Mouse (Mus musculus): ENCODE measurements at regions not wholly inside any gene's neighbourhood (a gene's known extent, or its start where the extent isn't known, plus 50 kb on each side); places are given as distances from the start of the nearest gene placed in this dataset.
A peak's percentile ranks its signal among the peaks of the same experiment; 100 is the strongest.

DNA sequence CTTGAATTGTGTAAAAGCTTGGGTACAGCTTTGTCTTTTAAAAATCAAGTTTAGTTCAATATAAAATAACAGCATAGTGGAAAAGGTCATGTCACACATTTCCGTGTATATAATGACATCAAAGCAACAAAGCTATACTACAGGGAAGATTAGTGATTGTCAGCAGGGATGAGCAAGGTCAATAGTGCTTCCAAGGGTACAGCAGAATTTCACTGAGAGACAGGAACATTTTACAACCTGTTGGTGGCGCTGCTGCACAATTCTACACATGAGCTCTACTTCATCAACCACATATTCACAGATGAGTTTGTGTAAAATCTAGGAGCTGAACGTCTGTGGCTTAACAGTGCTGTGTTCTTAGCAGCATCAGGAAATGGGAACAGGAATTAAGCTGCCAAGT is 74.3 kb upstream of the A2m start:
- H3K27ac ChIP-seq (ENCODE audit: insufficient read depth, low read length), result no peak overlapping the region
- TF ChIP-seq CTCF (IDR thresholded peaks at IDR 0.05; ENCODE audit: borderline replicate concordance, insufficient read depth, low read length) (no peak), POLR2A (IDR thresholded peaks at IDR 0.05; ENCODE audit: low read depth, low read length) (no peak)
- no peaks in the 10 kb centered on the region; the same call in 1 of the 2 replicates for H3K4me1 ChIP-seq (ENCODE audit: control insufficient read depth, insufficient read depth, low read length)
- H3K4me3 ChIP-seq (ENCODE audit: insufficient read depth, low read length), result no peak overlapping the region

GRCm38 (mm10) chr6:121560393-121560793 is 74.8 kb upstream of the A2m start:
- Histone ChIP-seq H3K4me3 (ENCODE audit: insufficient read depth, low read length) (no peak overlapping the region), H3K4me1 (ENCODE audit: control insufficient read depth, insufficient read depth, low read length) (no peaks in the 10 kb centered on the region; the same call in 1 of the 2 replicates), H3K27ac (ENCODE audit: insufficient read depth, low read length) (no peak overlapping the region)
- no peak for TF ChIP-seq POLR2A (IDR thresholded peaks at IDR 0.05; ENCODE audit: low read depth, low read length)
- TF ChIP-seq CTCF (IDR thresholded peaks at IDR 0.05; ENCODE audit: borderline replicate concordance, insufficient read depth, low read length), result no peak

DNA sequence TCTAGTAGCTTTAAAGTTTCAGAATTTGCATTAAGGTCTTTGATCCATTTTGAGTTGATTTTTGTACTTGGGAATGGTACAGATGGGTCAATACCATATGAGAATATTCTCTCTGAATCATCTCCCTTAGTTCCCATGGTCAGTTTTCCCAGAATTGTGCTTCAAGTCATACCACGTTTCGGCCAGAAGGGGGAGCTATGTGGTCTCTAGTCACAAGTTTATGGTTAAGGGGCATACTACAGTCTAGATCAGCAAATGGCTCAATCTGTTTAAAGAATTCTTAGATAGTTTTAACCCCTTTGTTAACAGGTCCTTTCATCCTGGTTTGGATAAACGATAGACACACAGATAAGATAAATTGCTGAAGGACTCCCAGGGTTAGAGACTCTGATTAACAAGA is 78.7 kb upstream of the A2m start:
- H3K4me3 ChIP-seq (ENCODE audit: insufficient read depth, low read length), result no peak overlapping the region

GRCm38 (mm10) chr6:121553501-121554132 is 80.1 kb upstream of the Iqsec3 start:
- TF ChIP-seq CTCF (IDR thresholded peaks at IDR 0.05; ENCODE audit: borderline replicate concordance, insufficient read depth, low read length) (no peak), POLR2A (IDR thresholded peaks at IDR 0.05; ENCODE audit: low read depth, low read length) (no peak)
- Histone ChIP-seq H3K4me1 (ENCODE audit: control insufficient read depth, insufficient read depth, low read length) (no peaks in the 10 kb centered on the region), H3K4me3 (ENCODE audit: insufficient read depth, low read length) (no peak overlapping the region), H3K27ac (ENCODE audit: insufficient read depth, low read length) (no peak overlapping the region)

More for the DNA sequence above, 78.7 kb upstream of the A2m start:
- no peak for TF ChIP-seq CTCF (IDR thresholded peaks at IDR 0.05; ENCODE audit: borderline replicate concordance, insufficient read depth, low read length)
- no peak for TF ChIP-seq POLR2A (IDR thresholded peaks at IDR 0.05; ENCODE audit: low read depth, low read length)
- no peak overlapping the region for H3K27ac ChIP-seq (ENCODE audit: insufficient read depth, low read length)
- no peaks in the 10 kb centered on the region; the same call in 1 of the 2 replicates for H3K4me1 ChIP-seq (ENCODE audit: control insufficient read depth, insufficient read depth, low read length)

- no peak overlapping the region for H3K27ac ChIP-seq (ENCODE audit: insufficient read depth, low read length)
- no peaks in the 10 kb centered on the region for H3K4me1 ChIP-seq (ENCODE audit: control insufficient read depth, insufficient read depth, low read length)
- no peak overlapping the region for H3K4me3 ChIP-seq (ENCODE audit: insufficient read depth, low read length)
- TF ChIP-seq CTCF (IDR thresholded peaks at IDR 0.05; ENCODE audit: borderline replicate concordance, insufficient read depth, low read length) (no peak), POLR2A (IDR thresholded peaks at IDR 0.05; ENCODE audit: low read depth, low read length) (no peak)
Observed at GRCm38 (mm10) chr6:121533521-121533920, 60.0 kb upstream of the Iqsec3 start.

GRCm38 (mm10) chr6:121532926-121533325 is 59.4 kb upstream of the Iqsec3 start:
- Histone ChIP-seq H3K4me3 (ENCODE audit: insufficient read depth, low read length) (no peak overlapping the region), H3K27ac (ENCODE audit: insufficient read depth, low read length) (no peak overlapping the region), H3K4me1 (ENCODE audit: control insufficient read depth, insufficient read depth, low read length) (no peaks in the 10 kb centered on the region)
- TF ChIP-seq CTCF (IDR thresholded peaks at IDR 0.05; ENCODE audit: borderline replicate concordance, insufficient read depth, low read length), result peak; percentile 93
- TF ChIP-seq POLR2A (IDR thresholded peaks at IDR 0.05; ENCODE audit: low read depth, low read length), result no peak

GRCm38 (mm10) chr6:121531825-121532389 is 58.4 kb upstream of the Iqsec3 start:
- H3K27ac ChIP-seq (ENCODE audit: insufficient read depth, low read length), result no peak overlapping the region
- TF ChIP-seq CTCF (IDR thresholded peaks at IDR 0.05; ENCODE audit: borderline replicate concordance, insufficient read depth, low read length), result no peak
- TF ChIP-seq POLR2A (IDR thresholded peaks at IDR 0.05; ENCODE audit: low read depth, low read length), result no peak
- no peaks in the 10 kb centered on the region for H3K4me1 ChIP-seq (ENCODE audit: control insufficient read depth, insufficient read depth, low read length)
- no peak overlapping the region for H3K4me3 ChIP-seq (ENCODE audit: insufficient read depth, low read length)

DNA sequence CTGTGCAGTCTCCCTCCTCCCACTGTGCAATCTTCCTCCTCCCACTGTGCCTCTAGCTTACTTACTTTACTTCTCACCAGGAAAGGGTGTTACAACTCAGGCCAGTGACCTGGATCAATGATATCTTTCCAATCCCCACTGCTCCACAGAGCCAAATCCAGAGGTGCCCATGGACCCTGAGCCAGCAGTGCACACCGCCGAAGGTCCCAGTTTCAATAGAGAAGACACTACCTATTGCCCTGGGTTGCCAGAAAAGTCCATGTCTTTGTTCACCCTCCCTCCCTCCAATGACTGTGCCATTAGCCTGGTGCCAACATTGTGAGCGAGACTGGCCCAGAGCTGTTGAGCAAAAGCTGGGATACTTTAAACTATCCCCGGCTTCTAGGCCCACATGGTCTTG is 53.8 kb upstream of the Iqsec3 start:
- no peaks in the 10 kb centered on the region for H3K4me1 ChIP-seq (ENCODE audit: control insufficient read depth, insufficient read depth, low read length)
- TF ChIP-seq POLR2A (IDR thresholded peaks at IDR 0.05; ENCODE audit: low read depth, low read length) (no peak), CTCF (IDR thresholded peaks at IDR 0.05; ENCODE audit: borderline replicate concordance, insufficient read depth, low read length) (no peak)
- no peak overlapping the region for H3K4me3 ChIP-seq (ENCODE audit: insufficient read depth, low read length)
- H3K27ac ChIP-seq (ENCODE audit: insufficient read depth, low read length), result no peak overlapping the region

GRCm38 (mm10) chr6:121526121-121526520 is 52.6 kb upstream of the Iqsec3 start:
- Histone ChIP-seq H3K4me1 (ENCODE audit: control insufficient read depth, insufficient read depth, low read length) (no peaks in the 10 kb centered on the region), H3K27ac (ENCODE audit: insufficient read depth, low read length) (no peak overlapping the region), H3K4me3 (ENCODE audit: insufficient read depth, low read length) (no peak overlapping the region)
- TF ChIP-seq CTCF (IDR thresholded peaks at IDR 0.05; ENCODE audit: borderline replicate concordance, insufficient read depth, low read length), result no peak
- TF ChIP-seq POLR2A (IDR thresholded peaks at IDR 0.05; ENCODE audit: low read depth, low read length), result no peak

DNA sequence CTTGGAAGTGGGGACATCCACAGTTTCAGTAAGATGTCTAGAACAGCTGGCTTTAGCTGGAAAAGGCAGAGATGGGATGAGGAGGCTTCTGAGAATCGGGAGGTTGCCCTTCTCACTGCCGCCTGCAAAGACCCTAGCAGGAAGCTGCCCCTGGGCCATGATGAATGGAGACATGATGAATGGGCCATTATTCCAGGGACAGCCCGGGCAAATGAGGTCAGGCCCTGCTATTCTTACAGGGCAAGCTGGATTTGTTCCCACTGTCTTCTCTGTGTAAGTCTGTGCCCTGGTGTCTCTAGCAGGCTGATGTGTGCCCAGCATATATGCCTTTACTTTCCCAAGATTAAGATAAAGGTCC is 51.1 kb upstream of the Iqsec3 start:
- Histone ChIP-seq H3K4me3 (ENCODE audit: insufficient read depth, low read length) (no peak overlapping the region), H3K4me1 (ENCODE audit: control insufficient read depth, insufficient read depth, low read length) (no peaks in the 10 kb centered on the region), H3K27ac (ENCODE audit: insufficient read depth, low read length) (no peak overlapping the region)
- TF ChIP-seq CTCF (IDR thresholded peaks at IDR 0.05; ENCODE audit: borderline replicate concordance, insufficient read depth, low read length) (no peak), POLR2A (IDR thresholded peaks at IDR 0.05; ENCODE audit: low read depth, low read length) (no peak)

All from embryonic fibroblast, embryonic 13.5 days (primary cell).